Comparison of ENCODE assay signal across 9 mouse cellular contexts in genomic region chr10:86359208-86359607, GRCm38 (mm10). TPM values are rescaled to one million over a fixed set of nuclear protein-coding genes. Genes with fewer than 3 reads are reported as not detected.
DNase-seq lines count a peak whose midpoint lies in the region; ATAC-seq and TF ChIP-seq lines count a peak whose summit lies in the region.
"Had no signal": no experiment of that assay in that cellular context is flagged by ENCODE, and none has a peak within 500 bp of the region (broad histone marks: within the 10 kb centered on the region; RNA-seq: fewer than 3 reads in every experiment).

No protein-coding gene starts in this region.

- ATAC-seq in hindbrain, embryonic 15.5 days (ENCODE audit: low FRiP score, low read depth) = peak; percentile 67; the same call in 1 of the 2 replicates
- ATAC-seq in hindbrain, embryonic 11.5 days (ENCODE audit: low FRiP score) = no peak
- peak; percentile 36 for ATAC-seq in Patski
- ATAC-seq in limb, embryonic 15.5 days (ENCODE audit: insufficient number of reproducible peaks, low FRiP score, low TSS enrichment, low read depth) = 0 out of 2 replicates have a peak, but pooled peaks have one; percentile 41
- ATAC-seq in kidney, embryonic 15.5 days (replicated peaks; ENCODE audit: low FRiP score) = no peak
- ATAC-seq: inflammation-experienced regulatory T-cells, adult 6 months had no signal

- in situ Hi-C loops in Patski (cut with MboI; ENCODE audit: low pct_unique_long_range_greater_than_20kb) = no loop called here

- no peak for TF ChIP-seq POLR2A in cerebellum, adult 2 months (IDR thresholded peaks at IDR 0.05; ENCODE audit: borderline replicate concordance, insufficient read depth, low read length)

- POLR2A ChIA-PET in Patski (lab: Charles Lee) = no interaction called here

- H3K4me2 ChIP-seq in hindbrain, embryonic 15.5 days = no peak overlapping the region
- no peak overlapping the region for H3K4me2 ChIP-seq in hindbrain, embryonic 11.5 days (replicated peaks; ENCODE audit: low read depth, low read length)
- H3K4me2 ChIP-seq in limb, embryonic 15.5 days = no peak overlapping the region
- H3K4me2 ChIP-seq in kidney, embryonic 15.5 days = no peak overlapping the region

- H3K27me3 ChIP-seq in hindbrain, embryonic 15.5 days = no peaks in the 10 kb centered on the region
- no peaks in the 10 kb centered on the region for H3K27me3 ChIP-seq in hindbrain, embryonic 11.5 days (ENCODE audit: control insufficient read depth, insufficient read depth, low read length)
- no peaks in the 10 kb centered on the region for H3K27me3 ChIP-seq in Patski
- no peaks in the 10 kb centered on the region for H3K27me3 ChIP-seq in cerebellum, adult 2 months (ENCODE audit: control insufficient read depth, insufficient read depth, low read length)
- H3K27me3 ChIP-seq in limb, embryonic 15.5 days = 0 out of 2 replicates have a peak, but pooled peaks cover 3% of the 10 kb centered on the region
- H3K27me3 ChIP-seq in kidney, embryonic 15.5 days = no peaks in the 10 kb centered on the region

- H3K27ac ChIP-seq in hindbrain, embryonic 15.5 days (replicated peaks) = peak overlapping the region; percentile 37; the same call in 1 of the 2 replicates
- no peak overlapping the region for H3K27ac ChIP-seq in hindbrain, embryonic 11.5 days (ENCODE audit: low read depth, low read length)
- peak overlapping the region; percentile 24; the same call in 1 of the 2 replicates for H3K27ac ChIP-seq in cerebellum, adult 2 months (ENCODE audit: insufficient read depth, low read length)
- 0 out of 2 replicates have a peak overlapping the region, but pooled peaks have one; percentile 1 for H3K27ac ChIP-seq in limb, embryonic 15.5 days
- H3K27ac ChIP-seq in kidney, embryonic 15.5 days = no peak overlapping the region

- TF ChIP-seq CTCF in Patski (IDR thresholded peaks at IDR 0.05) = no peak
- no peak for TF ChIP-seq CTCF in cerebellum, adult 2 months (IDR thresholded peaks at IDR 0.05; ENCODE audit: borderline replicate concordance, insufficient read depth, low read depth, low read length)

- no peak overlapping the region for H3K4me3 ChIP-seq in hindbrain, embryonic 15.5 days
- H3K4me3 ChIP-seq in hindbrain, embryonic 11.5 days (ENCODE audit: low read depth, low read length) = no peak overlapping the region
- H3K4me3 ChIP-seq in cerebellum, adult 2 months (replicated peaks; ENCODE audit: insufficient read depth, low read depth, low read length) = no peak overlapping the region
- H3K4me3 ChIP-seq in limb, embryonic 15.5 days = no peak overlapping the region
- no peak overlapping the region for H3K4me3 ChIP-seq in kidney, embryonic 15.5 days (replicated peaks)

- DNase-seq in hindbrain, embryonic 11.5 days (ENCODE audit: low spot score) = no peak
- DNase-seq in Patski (ENCODE audit: low read depth, low spot score) = no peak
- DNase-seq in cerebellum, adult 2 months = peak; percentile 61 to 76
- DNase-seq in spleen, postnatal 14 days (ENCODE audit: low spot score in 2 of 2) = no peak
- DNase-seq in MN1 (ENCODE audit: low spot score) = no peak

- no peak overlapping the region for H3K9ac ChIP-seq in hindbrain, embryonic 15.5 days
- H3K9ac ChIP-seq in hindbrain, embryonic 11.5 days (ENCODE audit: low read depth, low read length) = no peak overlapping the region
- no peak overlapping the region for H3K9ac ChIP-seq in limb, embryonic 15.5 days
- H3K9ac ChIP-seq in kidney, embryonic 15.5 days = no peak overlapping the region

- H3K36me3 ChIP-seq in hindbrain, embryonic 15.5 days = peaks cover 2% of the 10 kb centered on the region; the same call in 1 of the 2 replicates
- no peaks in the 10 kb centered on the region for H3K36me3 ChIP-seq in hindbrain, embryonic 11.5 days (ENCODE audit: control insufficient read depth, insufficient read depth, low read length)
- H3K36me3 ChIP-seq in limb, embryonic 15.5 days = no peaks in the 10 kb centered on the region
- H3K36me3 ChIP-seq in kidney, embryonic 15.5 days = 0 out of 2 replicates have a peak, but pooled peaks cover 1% of the 10 kb centered on the region

- no peaks in the 10 kb centered on the region for H3K9me3 ChIP-seq in hindbrain, embryonic 15.5 days
- H3K9me3 ChIP-seq in hindbrain, embryonic 11.5 days (ENCODE audit: control insufficient read depth, low read length) = no peaks in the 10 kb centered on the region
- H3K9me3 ChIP-seq in limb, embryonic 15.5 days = no peaks in the 10 kb centered on the region
- H3K9me3 ChIP-seq in kidney, embryonic 15.5 days (replicated peaks) = no peaks in the 10 kb centered on the region

- WGBS in hindbrain, embryonic 15.5 days = 51% methylated on average over 2 of the region's 2 CpGs
- 83% methylated on average over 2 of the region's 2 CpGs for WGBS in hindbrain, embryonic 11.5 days
- 5% methylated on average over 2 of the region's 2 CpGs for WGBS in cerebellum, adult 2 months
- WGBS in limb, embryonic 15.5 days = 17% methylated on average over 2 of the region's 2 CpGs
- WGBS in kidney, embryonic 15.5 days = 70% methylated on average over 2 of the region's 2 CpGs

- CTCF ChIA-PET in Patski (lab: Charles Lee) = interaction anchor here (0.8 to 2.2 kb wide), 5 partner anchors 15 to 89 kb away, joined by 3 to 6 read pairs (median 3); no protein-coding TSS in a partner anchor

- H3K4me1 ChIP-seq in hindbrain, embryonic 15.5 days (replicated peaks) = 0 out of 2 replicates have a peak, but pooled peaks cover 11% of the 10 kb centered on the region
- no peaks in the 10 kb centered on the region for H3K4me1 ChIP-seq in hindbrain, embryonic 11.5 days (replicated peaks; ENCODE audit: control insufficient read depth, insufficient read depth, low read length)
- H3K4me1 ChIP-seq in cerebellum, adult 2 months (ENCODE audit: control insufficient read depth, insufficient read depth, low read length) = peaks cover 11% of the 10 kb centered on the region; the same call in 1 of the 2 replicates
- H3K4me1 ChIP-seq in limb, embryonic 15.5 days = peaks cover 17% of the 10 kb centered on the region
- H3K4me1 ChIP-seq in kidney, embryonic 15.5 days = peaks cover 16% of the 10 kb centered on the region

RNA-seq across cellular contexts. Expression of gene Timp3, which starts 59.0 kb away (rescaled TPM):
- 42.2 and 47.0 TPM in 2 replicates for polyA plus RNA-seq in hindbrain, embryonic 15.5 days (2015; fragmentation: Nextera tagmentation; extraction: Ambion mirVana)
- polyA plus RNA-seq in hindbrain, embryonic 11.5 days (2014; fragmentation: Nextera tagmentation; extraction: Ambion mirVana) = 31.6 and 32.8 TPM in 2 replicates
- polyA plus RNA-seq in Patski (2021) = 554 TPM
- polyA plus RNA-seq in cerebellum, adult 2 months (2012; rRNA removed) = 47.7 and 48.9 TPM in 2 replicates
- 85.5 and 93.5 TPM in 2 replicates for polyA plus RNA-seq in limb, embryonic 15.5 days (2015; fragmentation: Nextera tagmentation; extraction: Ambion mirVana)
- polyA plus RNA-seq in kidney, embryonic 15.5 days (2015; fragmentation: Nextera tagmentation; extraction: Ambion mirVana) = 82.0 and 85.9 TPM in 2 replicates
- polyA plus RNA-seq: inflammation-experienced regulatory T-cells, adult 6 months had no signal

Comparison
In these comparisons a context has a peak if more than half of its experiments do, and no peak if none do; other contexts are left out.
1. ATAC-seq: peak in hindbrain, embryonic 15.5 days (single experiment), Patski (single experiment) and limb, embryonic 15.5 days (single experiment); none in hindbrain, embryonic 11.5 days (single experiment) and kidney, embryonic 15.5 days (single experiment).
2. H3K27ac ChIP-seq: peak in hindbrain, embryonic 15.5 days (single experiment), cerebellum, adult 2 months (single experiment) and limb, embryonic 15.5 days (single experiment); none in hindbrain, embryonic 11.5 days (single experiment) and kidney, embryonic 15.5 days (single experiment).
3. DNase-seq: peak in cerebellum, adult 2 months (2 of 2); none in hindbrain, embryonic 11.5 days (single experiment), Patski (single experiment), spleen, postnatal 14 days (0 of 2) and MN1 (single experiment).